Mouse (Mus musculus): ENCODE data around the gene Moxd1. TPM values are rescaled to one million over a fixed set of nuclear protein-coding genes. Genes with fewer than 3 reads are reported as not detected.

The Moxd1 gene
- polyA plus RNA-seq (2017; shearing (Covaris generic)): not detected

DNA sequence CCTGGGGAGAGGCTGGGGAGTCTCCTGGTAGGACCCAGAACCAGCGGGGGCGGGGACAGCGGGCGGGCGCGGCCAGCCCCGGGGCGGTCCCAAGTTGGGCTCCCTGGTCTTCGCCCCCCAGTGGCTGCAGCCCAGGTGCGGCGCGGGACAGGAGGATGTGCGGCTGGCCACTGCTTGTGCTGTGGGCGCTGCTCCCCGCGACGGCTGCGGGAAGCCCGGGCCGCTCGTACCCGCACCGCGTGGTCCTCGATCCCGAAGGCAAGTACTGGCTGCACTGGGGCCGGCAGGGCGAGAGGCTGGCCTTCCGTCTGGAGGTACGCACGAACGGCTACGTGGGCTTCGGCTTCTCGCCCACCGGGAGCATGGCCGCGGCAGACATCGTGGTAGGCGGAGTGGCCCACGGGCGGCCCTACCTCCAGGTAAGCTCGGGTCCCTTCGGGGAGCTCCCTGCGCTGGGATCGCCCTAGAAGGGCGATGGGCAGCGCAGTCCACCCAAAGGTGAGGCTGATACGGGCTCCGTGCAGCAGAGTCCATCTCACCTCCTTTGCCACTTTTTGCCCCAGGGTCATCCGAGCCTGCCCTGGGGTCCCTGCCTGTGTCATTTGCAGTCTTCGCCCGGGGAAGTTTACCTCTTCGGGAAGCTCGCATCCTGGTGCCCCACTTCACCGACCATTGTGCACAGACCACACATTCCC, at the start of gene Moxd1:
TSS of gene Moxd1 (plus strand) at position 69 of the 695 bp plus-strand sequence.

Other genes starting within 250 kb of the Moxd1 start
- gene Taar6, start 237.9 kb upstream of the Moxd1 start, polyA plus RNA-seq (2017; shearing (Covaris generic)): not detected
- gene Taar7a, start 230.0 kb upstream of the Moxd1 start, polyA plus RNA-seq (2017; shearing (Covaris generic)): not detected
- not detected for gene Taar7b, start 223.6 kb upstream of the Moxd1 start, polyA plus RNA-seq (2017; shearing (Covaris generic))
- not detected for gene Taar7d, start 196.3 kb upstream of the Moxd1 start, polyA plus RNA-seq (2017; shearing (Covaris generic))
- gene Taar7e, start 185.9 kb upstream of the Moxd1 start, polyA plus RNA-seq (2017; shearing (Covaris generic)): not detected
- not detected for gene Taar7f, start 174.0 kb upstream of the Moxd1 start, polyA plus RNA-seq (2017; shearing (Covaris generic))
- gene Taar8a, start 147.0 kb upstream of the Moxd1 start, polyA plus RNA-seq (2017; shearing (Covaris generic)): 0.38 TPM
- not detected for gene Taar8b, start 131.2 kb upstream of the Moxd1 start, polyA plus RNA-seq (2017; shearing (Covaris generic))
- gene Taar8c, start 121.6 kb upstream of the Moxd1 start, polyA plus RNA-seq (2017; shearing (Covaris generic)): not detected
- not detected for gene Taar9, start 114.0 kb upstream of the Moxd1 start, polyA plus RNA-seq (2017; shearing (Covaris generic))
- gene Stx7, start 74.2 kb upstream of the Moxd1 start, polyA plus RNA-seq (2017; shearing (Covaris generic)): 19.9 TPM

Data from effector memory CD4-positive, alpha-beta T cell, adult 7 months (primary cell).